Mouse (Mus musculus) intestine, postnatal 0 days (tissue): Measurements from ENCODE around the gene Klhl11. TPM values are rescaled to one million over a fixed set of nuclear protein-coding genes. Genes with fewer than 3 reads are reported as not detected.
A peak's percentile ranks its signal among the peaks of the same experiment; 100 is the strongest.

Experiments
- ATAC-seq: fragments of 200-750 bp; cut with Nextera tagmentation; 2 replicates; pipeline ENCODE4 v1.8.0; 2017; ENCODE audit warnings: mild to moderate bottlenecking, moderate TSS enrichment, moderate library complexity
- H3K27ac ChIP-seq: fragments of 300-500 bp; sonication (generic); 2 replicates; pipeline ENCODE4 v1.5.1; 2014; ENCODE audit warnings: mild to moderate bottlenecking, low read depth, low read length, moderate library complexity
- H3K27me3 ChIP-seq: fragments of 300-500 bp; sonication (generic); replicated peaks from 2 replicates; pipeline ENCODE4 v1.6.1; 2014; ENCODE audit warnings: low read length, mixed read lengths; ENCODE audit not compliant: control insufficient read depth, insufficient read depth
- H3K36me3 ChIP-seq: fragments of 300-500 bp; sonication (generic); 2 replicates; pipeline ENCODE4 v1.6.1; 2014; ENCODE audit warnings: mild to moderate bottlenecking, moderate library complexity; ENCODE audit not compliant: control insufficient read depth, insufficient read depth
- H3K4me1 ChIP-seq: fragments of 300-500 bp; sonication (generic); replicated peaks from 2 replicates; pipeline ENCODE4 v1.6.1; 2014; ENCODE audit warnings: antibody characterized with exemption, low read length, mixed read lengths; ENCODE audit not compliant: control insufficient read depth, insufficient read depth
- H3K4me2 ChIP-seq: fragments of 300-500 bp; sonication (generic); replicated peaks from 2 replicates; pipeline ENCODE4 v1.6.1; 2014; ENCODE audit warnings: low read depth, mild to moderate bottlenecking, moderate library complexity
- H3K4me3 ChIP-seq: fragments of 300-500 bp; sonication (generic); 2 replicates; pipeline ENCODE4 v1.5.1; 2014; ENCODE audit warnings: low read depth, low read length
- H3K9ac ChIP-seq: fragments of 300-500 bp; sonication (generic); 2 replicates; pipeline ENCODE4 v1.6.1; 2014; ENCODE audit warnings: mild to moderate bottlenecking, low read depth, low read length
- H3K9me3 ChIP-seq: fragments of 300-500 bp; sonication (generic); 2 replicates; pipeline ENCODE4 v1.6.1; 2016; ENCODE audit warnings: mixed run types; ENCODE audit not compliant: control insufficient read depth
- CTCF ChIP-seq: sonication (generic); IDR thresholded peaks from 2 replicates; pipeline ENCODE4 v1.5.1; 2016; ENCODE audit warnings: low read depth, mild to moderate bottlenecking, control low read depth, antibody characterized with exemption, moderate library complexity
- WGBS: fragments of 180-500 bp; shearing (Covaris S2); extraction: QIAGEN DNeasy Blood & Tissue Kit; methylation state at CpG from one replicate; pipeline ENCODE4 v1.1.7; 2014; 5-methylcytosine and 5-hydroxymethylcytosine counted together
- polyA plus RNA-seq: library from polyadenylated mRNA; unstranded; fragments of >200 nt; fragmentation: Nextera tagmentation; extraction: Ambion mirVana; gene quantifications from 2 replicates; pipeline ENCODE4 v1.2.1, GENCODE M21; 2015

Gene Klhl11
- polyA plus RNA-seq, 1 experiment from 2014 or later = 1.8 TPM

DNA sequence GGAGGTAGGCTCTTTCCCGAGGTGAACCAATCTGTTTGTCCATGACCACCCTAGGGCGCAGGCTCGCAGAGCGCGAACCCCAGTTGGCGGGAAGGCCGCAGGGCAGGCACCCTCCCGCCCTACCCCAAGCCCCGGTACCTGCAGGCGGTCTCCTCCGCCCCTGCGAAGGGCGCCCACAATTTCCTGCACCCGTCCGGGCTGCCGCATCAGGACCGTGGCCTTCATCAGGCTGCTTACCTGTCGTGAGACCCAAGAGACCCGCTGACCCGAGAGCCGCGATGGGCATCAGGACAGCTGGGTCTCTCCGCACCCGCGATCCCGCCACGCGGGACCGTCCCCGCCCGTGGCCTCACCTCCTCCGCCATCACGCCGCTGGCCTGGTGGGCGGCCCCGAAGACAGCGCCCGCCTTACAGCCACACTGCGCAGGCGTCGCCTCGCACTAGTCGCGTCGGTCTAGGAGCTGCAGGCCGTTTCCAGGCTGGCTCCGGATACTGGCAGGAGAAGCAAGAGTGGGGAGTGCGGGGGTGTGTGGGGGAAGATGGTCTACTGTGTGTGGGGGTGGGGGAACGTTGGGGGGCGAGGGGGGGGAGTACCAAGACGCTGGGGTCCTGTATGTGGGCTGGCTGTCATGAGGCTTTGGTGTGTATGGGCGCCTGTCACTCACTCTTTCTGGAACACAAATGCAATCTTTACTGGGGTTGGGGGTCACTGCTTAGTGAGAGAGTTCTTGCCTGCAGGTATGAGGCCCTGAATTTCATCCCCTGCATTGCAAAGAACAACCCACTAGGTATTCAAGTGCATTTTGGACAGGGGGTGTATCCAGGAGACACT, 31.6 kb downstream of the Klhl11 start:
- TF ChIP-seq CTCF = no peak
- Histone ChIP-seq H3K4me3 (peak overlapping the region; percentile 61), H3K4me1 (0 out of 2 replicates have a peak, but pooled peaks cover 6% of the 10 kb centered on the region), H3K4me2 (peak overlapping the region; percentile 98), H3K9ac (peak overlapping the region; percentile 71), H3K9me3 (no peaks in the 10 kb centered on the region), H3K27me3 (no peaks in the 10 kb centered on the region), H3K36me3 (peaks cover 5% of the 10 kb centered on the region; the same call in 1 of the 2 replicates), H3K27ac (no peak overlapping the region)
- 1% methylated on average over 52 of the region's 52 CpGs for WGBS
- peak; percentile 85 for ATAC-seq

DNA sequence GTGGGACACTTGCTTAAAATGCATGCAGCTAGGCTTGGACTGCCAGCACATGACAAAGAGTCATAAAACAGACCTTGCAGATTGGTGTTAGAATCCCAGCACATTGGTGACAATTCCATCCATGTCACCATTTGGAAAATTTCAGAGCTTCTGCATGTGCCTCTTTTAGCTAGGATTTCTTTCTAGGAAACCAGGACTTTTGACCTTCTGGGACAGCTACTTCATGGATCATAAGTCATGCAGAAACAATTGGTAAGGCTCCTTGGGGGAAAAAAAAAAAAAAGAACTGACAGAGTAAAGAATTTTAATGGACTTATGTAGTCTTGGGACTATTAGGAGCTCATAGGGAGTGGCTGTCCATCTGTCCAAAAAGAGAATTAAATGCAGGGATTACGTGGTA, 34.6 kb downstream of the Klhl11 start:
- H3K9me3 ChIP-seq = no peaks in the 10 kb centered on the region
- 0 out of 2 replicates have a peak, but pooled peaks cover 6% of the 10 kb centered on the region for H3K4me1 ChIP-seq
- peaks cover 7% of the 10 kb centered on the region; the same call in 1 of the 2 replicates for H3K36me3 ChIP-seq
- no peak overlapping the region for H3K4me2 ChIP-seq
- no peak for ATAC-seq
- H3K27me3 ChIP-seq = no peaks in the 10 kb centered on the region
- no peak overlapping the region for H3K9ac ChIP-seq
- H3K27ac ChIP-seq = no peak overlapping the region
- no peak overlapping the region for H3K4me3 ChIP-seq
- no peak for TF ChIP-seq CTCF
- WGBS = 85% methylated on average over 1 of the region's 1 CpGs

DNA sequence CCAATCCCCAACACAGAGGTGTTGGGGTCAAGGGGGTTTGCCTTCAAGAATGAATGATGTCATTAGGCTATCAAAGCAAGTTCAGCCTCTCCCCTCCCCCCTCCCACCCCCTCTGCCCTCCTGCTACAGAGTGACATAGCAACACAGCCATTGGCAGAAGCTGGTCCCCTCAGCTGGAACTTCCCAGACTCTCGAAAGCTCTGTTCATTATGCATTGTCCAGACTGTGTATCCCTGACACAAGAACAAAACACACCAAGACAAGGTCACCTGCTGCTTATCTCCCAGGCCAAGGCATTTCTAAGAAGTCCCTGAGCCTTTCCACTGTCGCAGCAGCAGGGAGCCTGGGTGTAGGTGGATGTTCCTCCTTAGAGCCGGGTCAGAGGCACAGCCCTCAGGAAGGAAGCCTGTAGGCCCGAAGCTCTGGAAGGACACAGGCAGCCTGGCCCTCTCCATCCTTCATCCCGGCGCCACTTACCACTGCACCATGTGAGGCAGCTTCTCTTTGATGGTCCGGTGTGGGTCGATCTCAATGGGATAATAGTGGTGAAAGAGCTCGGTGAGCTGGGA, 36.8 kb downstream of the Klhl11 start:
- no peak overlapping the region for H3K4me2 ChIP-seq
- H3K27ac ChIP-seq = no peak overlapping the region
- H3K9me3 ChIP-seq = no peaks in the 10 kb centered on the region
- 84% methylated on average over 9 of the region's 9 CpGs for WGBS
- no peak overlapping the region for H3K9ac ChIP-seq
- no peak for ATAC-seq
- TF ChIP-seq CTCF = no peak
- H3K4me3 ChIP-seq = no peak overlapping the region
- H3K27me3 ChIP-seq = no peaks in the 10 kb centered on the region
- H3K4me1 ChIP-seq = 0 out of 2 replicates have a peak, but pooled peaks cover 6% of the 10 kb centered on the region
- H3K36me3 ChIP-seq = peaks cover 7% of the 10 kb centered on the region; the same call in 1 of the 2 replicates

DNA sequence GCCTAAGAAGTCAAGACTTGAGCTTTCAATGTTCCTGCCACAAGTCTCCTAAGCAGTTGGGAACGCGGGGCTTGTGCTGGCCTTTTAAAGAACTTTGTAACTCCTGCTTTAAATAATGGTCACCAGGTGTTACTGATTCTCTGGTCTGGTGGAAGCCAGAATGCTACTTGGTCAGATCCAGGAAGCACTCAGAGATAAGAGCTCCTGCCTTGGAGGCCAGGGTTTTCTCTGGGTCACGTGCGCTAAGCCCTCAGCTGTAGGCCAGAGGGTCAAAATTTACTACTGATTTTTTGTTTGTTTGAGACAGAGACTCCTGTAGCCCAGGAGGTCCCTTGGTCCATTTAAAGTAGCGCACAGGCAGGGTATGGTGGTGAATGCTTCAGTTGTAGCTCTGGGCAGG, 40.5 kb downstream of the Klhl11 start:
- Histone ChIP-seq H3K27me3 (no peaks in the 10 kb centered on the region), H3K4me2 (no peak overlapping the region), H3K9me3 (no peaks in the 10 kb centered on the region), H3K9ac (no peak overlapping the region), H3K27ac (no peak overlapping the region), H3K4me3 (no peak overlapping the region), H3K4me1 (no peaks in the 10 kb centered on the region), H3K36me3 (peaks cover 5% of the 10 kb centered on the region; the same call in 1 of the 2 replicates)
- no peak for TF ChIP-seq CTCF
- no peak for ATAC-seq
- 79% methylated on average over 5 of the region's 5 CpGs for WGBS

DNA sequence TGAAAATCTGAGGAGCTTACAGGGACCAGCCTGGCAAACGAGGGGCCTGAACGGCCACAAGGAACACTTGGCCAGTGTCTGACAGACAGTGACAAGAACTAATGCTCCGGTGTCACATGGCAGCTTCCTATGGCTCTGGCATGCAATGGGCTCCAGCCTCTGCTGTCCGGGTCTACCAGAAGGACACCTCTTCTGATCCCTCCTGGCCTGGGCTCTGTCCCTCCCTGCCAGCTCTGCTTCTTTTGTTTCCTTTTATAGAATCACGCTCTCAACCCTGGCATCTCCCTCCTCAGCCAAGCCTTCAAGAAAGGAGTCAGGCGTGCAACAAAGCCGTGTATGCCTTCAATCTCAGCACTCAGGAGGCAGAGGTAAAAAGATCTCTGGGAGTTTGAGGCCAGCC, 42.5 kb downstream of the Klhl11 start:
- Histone ChIP-seq H3K4me1 (no peaks in the 10 kb centered on the region), H3K4me2 (no peak overlapping the region), H3K9me3 (no peaks in the 10 kb centered on the region), H3K4me3 (no peak overlapping the region), H3K27me3 (no peaks in the 10 kb centered on the region), H3K27ac (no peak overlapping the region), H3K9ac (no peak overlapping the region), H3K36me3 (no peaks in the 10 kb centered on the region; the same call in 1 of the 2 replicates)
- no peak for ATAC-seq
- 85% methylated on average over 7 of the region's 7 CpGs for WGBS
- TF ChIP-seq CTCF = no peak

DNA sequence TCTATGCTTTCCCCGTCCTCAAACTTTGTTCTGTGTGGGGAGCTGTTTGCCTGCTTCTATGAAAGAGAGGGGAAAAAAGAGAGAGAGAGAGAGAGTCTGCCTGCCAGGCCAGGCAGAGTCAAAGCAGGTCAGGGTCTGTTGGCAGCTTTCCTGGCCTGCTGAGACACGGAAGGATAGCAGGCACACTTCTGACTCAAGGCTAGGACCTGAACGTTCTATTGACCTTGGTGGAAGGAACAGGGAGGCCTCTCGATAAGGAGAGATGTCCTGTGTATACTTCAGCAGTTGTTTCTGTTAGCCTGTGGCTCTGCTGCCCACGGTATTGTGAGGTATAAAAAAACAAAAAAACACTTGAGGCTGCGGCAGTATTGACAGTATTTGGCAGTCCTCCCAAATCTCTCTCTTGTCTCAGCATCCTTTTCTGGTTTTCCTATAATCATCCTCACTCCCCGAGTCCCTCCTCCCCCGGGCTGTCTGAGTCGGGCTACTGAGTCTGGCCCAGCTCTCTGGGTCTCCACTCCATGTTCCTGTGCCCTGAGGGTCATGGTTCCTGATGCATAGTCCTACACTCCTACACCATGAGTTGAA, 43.8 kb downstream of the Klhl11 start:
- no peaks in the 10 kb centered on the region; the same call in 1 of the 2 replicates for H3K36me3 ChIP-seq
- no peak for ATAC-seq
- H3K9me3 ChIP-seq = no peaks in the 10 kb centered on the region
- H3K4me3 ChIP-seq = no peak overlapping the region
- H3K4me1 ChIP-seq = no peaks in the 10 kb centered on the region
- H3K4me2 ChIP-seq = no peak overlapping the region
- no peaks in the 10 kb centered on the region for H3K27me3 ChIP-seq
- no peak overlapping the region for H3K9ac ChIP-seq
- 56% methylated on average over 9 of the region's 9 CpGs for WGBS
- TF ChIP-seq CTCF = no peak
- no peak overlapping the region for H3K27ac ChIP-seq
